Mouse (Mus musculus): ENCODE measurements around the gene Csmd2.

DNA sequence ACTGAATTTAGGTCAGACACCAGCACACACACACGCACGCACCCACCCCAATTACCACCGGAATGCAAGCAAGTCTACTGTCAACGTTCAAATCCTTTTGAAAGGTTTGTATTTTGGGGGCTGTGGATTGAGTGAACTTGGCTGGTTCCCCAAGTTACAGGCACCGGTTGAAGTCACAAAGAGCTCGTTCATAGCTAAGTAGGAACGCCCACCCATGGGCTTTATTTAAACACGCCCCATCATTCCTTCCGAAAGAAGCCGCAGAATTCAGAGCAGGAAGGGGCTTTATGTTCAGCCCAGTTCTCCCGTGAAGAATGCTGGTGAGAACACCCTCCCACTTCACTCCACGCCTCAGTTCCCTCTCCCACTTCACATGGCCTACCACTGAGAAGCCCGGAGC lies 245.8 kb downstream of the Csmd2 start:
- TF ChIP-seq CTCF (IDR thresholded peaks at IDR 0.05; ENCODE audit: low read depth) (no peak), EP300 (optimal IDR thresholded peaks at IDR 0.05) (no peak)
